In genomic region chr4:13266419-13266818, GRCm38 (mm10) we compare ENCODE assay signal across 18 mouse cellular contexts.
A peak's percentile ranks its signal among the peaks of the same experiment; 100 is the strongest.
DNase-seq lines count a peak whose midpoint lies in the region; ATAC-seq and TF ChIP-seq lines count a peak whose summit lies in the region.
"Had no signal": no experiment of that assay in that cellular context is flagged by ENCODE, and none has a peak within 500 bp of the region (broad histone marks: within the 10 kb centered on the region; RNA-seq: fewer than 3 reads in every experiment).

No protein-coding gene starts in this region.

- no peak overlapping the region for H3K4me3 ChIP-seq in heart, embryonic 12.5 days
- H3K4me3 ChIP-seq in hindbrain, postnatal 0 days (ENCODE audit: low read length): no peak overlapping the region
- H3K4me3 ChIP-seq in hindbrain, embryonic 14.5 days (replicated peaks; ENCODE audit: low read length): no peak overlapping the region
- H3K4me3 ChIP-seq in kidney, embryonic 15.5 days (replicated peaks): no peak overlapping the region
- H3K4me3 ChIP-seq: embryonic facial prominence, embryonic 13.5 days; midbrain, embryonic 13.5 days; neural tube, embryonic 12.5 days had no signal

- intact Hi-C loops in heart, postnatal 14 days (cut with DNase I): loop anchor here (5.0 kb wide), 1 partner anchor 39 kb away; no protein-coding TSS in a partner anchor

- H3K36me3 ChIP-seq in heart, embryonic 12.5 days: no peaks in the 10 kb centered on the region
- no peaks in the 10 kb centered on the region for H3K36me3 ChIP-seq in hindbrain, postnatal 0 days (ENCODE audit: insufficient read depth, low read length)
- no peaks in the 10 kb centered on the region for H3K36me3 ChIP-seq in hindbrain, embryonic 14.5 days (replicated peaks; ENCODE audit: control insufficient read depth, insufficient read depth)
- H3K36me3 ChIP-seq in kidney, embryonic 15.5 days: no peaks in the 10 kb centered on the region
- H3K36me3 ChIP-seq: embryonic facial prominence, embryonic 13.5 days; midbrain, embryonic 13.5 days; neural tube, embryonic 12.5 days had no signal

- no peak for ATAC-seq in heart, embryonic 12.5 days (ENCODE audit: insufficient number of reproducible peaks, low FRiP score)
- ATAC-seq in hindbrain, postnatal 0 days: 0 out of 2 replicates have a peak, but pooled peaks have one; percentile 27
- no peak for ATAC-seq in hindbrain, embryonic 14.5 days (ENCODE audit: low FRiP score)
- no peak for ATAC-seq in kidney, embryonic 15.5 days (replicated peaks; ENCODE audit: low FRiP score)
- ATAC-seq: forebrain, embryonic 16.5 days; inflammation-experienced regulatory T-cells, adult 6 months; midbrain, embryonic 13.5 days; Patski had no signal

- TF ChIP-seq CTCF in hindbrain, postnatal 0 days (IDR thresholded peaks at IDR 0.05; ENCODE audit: low read depth): no peak

- DNase-seq in cerebellum, adult 11-12 months: peak; percentile 20
- no peak for DNase-seq in cerebellum, postnatal 4 days (ENCODE audit: low spot score in 2 of 2)
- DNase-seq in heart, postnatal 14 days: no peak
- DNase-seq in hindbrain, postnatal 0 days (ENCODE audit: low spot score): peak; percentile 39
- DNase-seq in hindbrain, embryonic 14.5 days (ENCODE audit: low spot score): no peak
- DNase-seq in retina, embryonic 14.5 days (ENCODE audit: low spot score): peak; percentile 48
- DNase-seq: gastrocnemius, postnatal 25 days; kidney, adult 8-10 months; spleen, adult 18-20 months; thymus, postnatal 4 days had no signal

- H3K9ac ChIP-seq in heart, embryonic 12.5 days: no peak overlapping the region
- no peak overlapping the region for H3K9ac ChIP-seq in hindbrain, postnatal 0 days (replicated peaks; ENCODE audit: low read length)
- H3K9ac ChIP-seq in hindbrain, embryonic 14.5 days: no peak overlapping the region
- no peak overlapping the region for H3K9ac ChIP-seq in kidney, embryonic 15.5 days
- H3K9ac ChIP-seq: embryonic facial prominence, embryonic 13.5 days; midbrain, embryonic 13.5 days; neural tube, embryonic 12.5 days had no signal

- no peaks in the 10 kb centered on the region for H3K27me3 ChIP-seq in heart, embryonic 12.5 days (replicated peaks)
- H3K27me3 ChIP-seq in hindbrain, postnatal 0 days (ENCODE audit: insufficient read depth, low read length): no peaks in the 10 kb centered on the region
- no peaks in the 10 kb centered on the region for H3K27me3 ChIP-seq in hindbrain, embryonic 14.5 days (ENCODE audit: control insufficient read depth, insufficient read depth, low read length)
- no peaks in the 10 kb centered on the region for H3K27me3 ChIP-seq in kidney, embryonic 15.5 days
- H3K27me3 ChIP-seq: embryonic facial prominence, embryonic 13.5 days; midbrain, embryonic 13.5 days; neural tube, embryonic 12.5 days; Patski had no signal

- no peak overlapping the region for H3K4me2 ChIP-seq in heart, embryonic 12.5 days
- H3K4me2 ChIP-seq in hindbrain, postnatal 0 days (ENCODE audit: low read depth, low read length): no peak overlapping the region
- H3K4me2 ChIP-seq in hindbrain, embryonic 14.5 days (replicated peaks): no peak overlapping the region
- H3K4me2 ChIP-seq in kidney, embryonic 15.5 days: no peak overlapping the region
- H3K4me2 ChIP-seq: embryonic facial prominence, embryonic 13.5 days; midbrain, embryonic 13.5 days; neural tube, embryonic 12.5 days had no signal

- peaks cover 23% of the 10 kb centered on the region for H3K4me1 ChIP-seq in heart, embryonic 12.5 days (replicated peaks)
- no peaks in the 10 kb centered on the region; the same call in 1 of the 2 replicates for H3K4me1 ChIP-seq in hindbrain, postnatal 0 days (ENCODE audit: insufficient read depth, low read length)
- H3K4me1 ChIP-seq in hindbrain, embryonic 14.5 days (replicated peaks; ENCODE audit: control insufficient read depth, insufficient read depth, low read length): no peaks in the 10 kb centered on the region
- peaks cover 11% of the 10 kb centered on the region; the same call in 1 of the 2 replicates for H3K4me1 ChIP-seq in kidney, embryonic 15.5 days
- H3K4me1 ChIP-seq: neural tube, embryonic 12.5 days had no signal

- peak overlapping the region; percentile 28; the same call in 1 of the 2 replicates for H3K27ac ChIP-seq in heart, embryonic 12.5 days (ENCODE audit: poor library complexity, severe bottlenecking)
- H3K27ac ChIP-seq in hindbrain, postnatal 0 days: no peak overlapping the region
- H3K27ac ChIP-seq in hindbrain, embryonic 14.5 days: no peak overlapping the region
- H3K27ac ChIP-seq in kidney, embryonic 15.5 days: no peak overlapping the region
- H3K27ac ChIP-seq: embryonic facial prominence, embryonic 13.5 days; midbrain, embryonic 13.5 days; neural tube, embryonic 12.5 days had no signal

- no peaks in the 10 kb centered on the region for H3K9me3 ChIP-seq in heart, embryonic 12.5 days (replicated peaks)
- H3K9me3 ChIP-seq in hindbrain, postnatal 0 days (ENCODE audit: low read length): no peaks in the 10 kb centered on the region
- no peaks in the 10 kb centered on the region for H3K9me3 ChIP-seq in hindbrain, embryonic 14.5 days (ENCODE audit: control insufficient read depth, low read length)
- no peaks in the 10 kb centered on the region for H3K9me3 ChIP-seq in kidney, embryonic 15.5 days (replicated peaks)
- H3K9me3 ChIP-seq: embryonic facial prominence, embryonic 13.5 days; midbrain, embryonic 13.5 days; neural tube, embryonic 12.5 days had no signal

Comparison
In these comparisons a context has a peak if more than half of its experiments do, and no peak if none do; other contexts are left out.
1. DNase-seq: peak in cerebellum, adult 11-12 months (single experiment), hindbrain, postnatal 0 days (single experiment) and retina, embryonic 14.5 days (single experiment); none in cerebellum, postnatal 4 days (0 of 2), heart, postnatal 14 days (0 of 2) and hindbrain, embryonic 14.5 days (single experiment).